Mouse (Mus musculus) midbrain, embryonic 10.5 days (tissue): ENCODE results near the gene Cngb1. TPM values are rescaled to one million over a fixed set of nuclear protein-coding genes. Genes with fewer than 3 reads are reported as not detected.

ENCODE experiments used
- DNase-seq: peaks from one replicate; pipeline ENCODE4 v3.0.0-alpha.2; 2017; ENCODE audit warnings: low spot score
- H3K27ac ChIP-seq: fragments of 300-500 bp; sonication (generic); replicated peaks from 2 replicates; pipeline ENCODE4 v1.5.1; 2016; ENCODE audit warnings: mild to moderate bottlenecking
- H3K27me3 ChIP-seq: fragments of 300-500 bp; sonication (generic); 2 replicates; pipeline ENCODE4 v1.6.1; 2016; ENCODE audit warnings: low read depth, mild to moderate bottlenecking; ENCODE audit not compliant: poor library complexity, severe bottlenecking
- H3K36me3 ChIP-seq: fragments of 300-500 bp; sonication (generic); 2 replicates; pipeline ENCODE4 v1.6.1; 2016; ENCODE audit warnings: mild to moderate bottlenecking, moderate library complexity
- H3K4me1 ChIP-seq: fragments of 300-500 bp; sonication (generic); 2 replicates; pipeline ENCODE4 v1.6.1; 2016
- H3K4me3 ChIP-seq: fragments of 300-500 bp; sonication (generic); 2 replicates; pipeline ENCODE4 v1.5.1; 2016; ENCODE audit warnings: mild to moderate bottlenecking, moderate library complexity
- H3K9me3 ChIP-seq: fragments of 300-500 bp; sonication (generic); replicated peaks from 2 replicates; pipeline ENCODE4 v1.6.1; 2016; ENCODE audit warnings: mild to moderate bottlenecking
- WGBS: fragments of 180-500 bp; shearing (Covaris S2); methylation state at CpG from one replicate; pipeline ENCODE4 v1.1.7; 2016; 5-methylcytosine and 5-hydroxymethylcytosine counted together
- polyA plus RNA-seq: library from polyadenylated mRNA; unstranded; fragments of >200 nt; fragmentation: Nextera tagmentation; extraction: Ambion mirVana; gene quantifications from 2 replicates; pipeline ENCODE4 v1.2.1, GENCODE M21; 2016

The Cngb1 gene
- polyA plus RNA-seq, 1 experiment from 2014 or later: not detected

- DNase-seq: no peak
- Histone ChIP-seq H3K27me3 (no peaks in the 10 kb centered on the region), H3K36me3 (no peaks in the 10 kb centered on the region), H3K9me3 (no peaks in the 10 kb centered on the region), H3K27ac (no peak overlapping the region), H3K4me3 (no peak overlapping the region), H3K4me1 (no peaks in the 10 kb centered on the region)
- WGBS: 62% methylated on average over 2 of the region's 2 CpGs
Measured at GRCm38 (mm10) chr8:95227151-95227468, 79.3 kb downstream of the Cngb1 start.

- Histone ChIP-seq H3K4me3 (no peak overlapping the region), H3K36me3 (no peaks in the 10 kb centered on the region), H3K27ac (no peak overlapping the region), H3K4me1 (no peaks in the 10 kb centered on the region), H3K9me3 (no peaks in the 10 kb centered on the region), H3K27me3 (no peaks in the 10 kb centered on the region)
- no peak for DNase-seq
- 70% methylated on average over 7 of the region's 7 CpGs for WGBS
Measured at GRCm38 (mm10) chr8:95226251-95227150, 79.9 kb downstream of the Cngb1 start.

- H3K36me3 ChIP-seq: no peaks in the 10 kb centered on the region
- no peak overlapping the region for H3K4me3 ChIP-seq
- WGBS: 92% methylated on average over 5 of the region's 5 CpGs
- H3K9me3 ChIP-seq: no peaks in the 10 kb centered on the region
- no peaks in the 10 kb centered on the region for H3K27me3 ChIP-seq
- no peak for DNase-seq
- no peak overlapping the region for H3K27ac ChIP-seq
- peaks cover 5% of the 10 kb centered on the region; the same call in 1 of the 2 replicates for H3K4me1 ChIP-seq
Measured at GRCm38 (mm10) chr8:95223969-95224368, 82.4 kb downstream of the Cngb1 start.

GRCm38 (mm10) chr8:95221045-95221444, 85.3 kb downstream of the Cngb1 start:
- Histone ChIP-seq H3K36me3 (no peaks in the 10 kb centered on the region), H3K27me3 (no peaks in the 10 kb centered on the region), H3K9me3 (no peaks in the 10 kb centered on the region), H3K4me3 (no peak overlapping the region), H3K27ac (no peak overlapping the region), H3K4me1 (peaks cover 5% of the 10 kb centered on the region; the same call in 1 of the 2 replicates)
- 50% methylated on average over 2 of the region's 2 CpGs for WGBS
- no peak for DNase-seq

GRCm38 (mm10) chr8:95220571-95220998, 85.8 kb downstream of the Cngb1 start:
- Histone ChIP-seq H3K4me1 (peaks cover 5% of the 10 kb centered on the region; the same call in 1 of the 2 replicates), H3K9me3 (no peaks in the 10 kb centered on the region), H3K27me3 (no peaks in the 10 kb centered on the region), H3K4me3 (no peak overlapping the region), H3K27ac (no peak overlapping the region; the same call in 1 of the 2 replicates), H3K36me3 (no peaks in the 10 kb centered on the region)
- 65% methylated on average over 7 of the region's 7 CpGs for WGBS
- DNase-seq: no peak

- WGBS: 86% methylated on average over 8 of the region's 8 CpGs
- Histone ChIP-seq H3K9me3 (no peaks in the 10 kb centered on the region), H3K27ac (no peak overlapping the region), H3K4me3 (no peak overlapping the region), H3K4me1 (peaks cover 5% of the 10 kb centered on the region; the same call in 1 of the 2 replicates), H3K36me3 (no peaks in the 10 kb centered on the region), H3K27me3 (no peaks in the 10 kb centered on the region)
- no peak for DNase-seq
Measured at GRCm38 (mm10) chr8:95219623-95220022, 86.8 kb downstream of the Cngb1 start.

- Histone ChIP-seq H3K36me3 (no peaks in the 10 kb centered on the region), H3K4me1 (peaks cover 5% of the 10 kb centered on the region; the same call in 1 of the 2 replicates), H3K27me3 (no peaks in the 10 kb centered on the region), H3K27ac (no peak overlapping the region), H3K9me3 (no peaks in the 10 kb centered on the region), H3K4me3 (no peak overlapping the region)
- DNase-seq: no peak
- WGBS: 67% methylated on average over 11 of the region's 11 CpGs
Measured at GRCm38 (mm10) chr8:95215709-95216360, 90.5 kb downstream of the Cngb1 start.

- WGBS: 86% methylated on average over 11 of the region's 11 CpGs
- no peaks in the 10 kb centered on the region for H3K9me3 ChIP-seq
Measured at GRCm38 (mm10) chr8:95209924-95210323, 96.5 kb downstream of the Cngb1 start.

GRCm38 (mm10) chr8:95205946-95206345, 100.4 kb downstream of the Cngb1 start:
- H3K27ac ChIP-seq: no peak overlapping the region
- no peaks in the 10 kb centered on the region for H3K36me3 ChIP-seq
- no peak overlapping the region for H3K4me3 ChIP-seq
- DNase-seq: no peak
- H3K4me1 ChIP-seq: peaks cover 6% of the 10 kb centered on the region; the same call in 1 of the 2 replicates
- peaks cover 4% of the 10 kb centered on the region; the same call in 1 of the 2 replicates for H3K27me3 ChIP-seq
- 59% methylated on average over 8 of the region's 8 CpGs for WGBS
- H3K9me3 ChIP-seq: no peaks in the 10 kb centered on the region

More at GRCm38 (mm10) chr8:95209924-95210323, 96.5 kb downstream of the Cngb1 start:
- no peaks in the 10 kb centered on the region for H3K27me3 ChIP-seq
- H3K27ac ChIP-seq: no peak overlapping the region
- no peaks in the 10 kb centered on the region for H3K36me3 ChIP-seq
- no peak overlapping the region for H3K4me3 ChIP-seq
- DNase-seq: no peak
- H3K4me1 ChIP-seq: peaks cover 3% of the 10 kb centered on the region; the same call in 1 of the 2 replicates

GRCm38 (mm10) chr8:95204039-95204380, 102.4 kb downstream of the Cngb1 start:
- Histone ChIP-seq H3K27ac (no peak overlapping the region), H3K4me3 (no peak overlapping the region), H3K9me3 (no peaks in the 10 kb centered on the region), H3K27me3 (peaks cover 4% of the 10 kb centered on the region; the same call in 1 of the 2 replicates), H3K36me3 (no peaks in the 10 kb centered on the region), H3K4me1 (peaks cover 6% of the 10 kb centered on the region; the same call in 1 of the 2 replicates)
- peak; percentile 77 for DNase-seq
- 16% methylated on average over 10 of the region's 10 CpGs for WGBS

GRCm38 (mm10) chr8:95203326-95204038, 102.9 kb downstream of the Cngb1 start:
- no peak overlapping the region for H3K27ac ChIP-seq
- DNase-seq: no peak
- no peaks in the 10 kb centered on the region for H3K36me3 ChIP-seq
- H3K27me3 ChIP-seq: peaks cover 4% of the 10 kb centered on the region; the same call in 1 of the 2 replicates
- H3K4me1 ChIP-seq: peaks cover 6% of the 10 kb centered on the region; the same call in 1 of the 2 replicates
- no peak overlapping the region for H3K4me3 ChIP-seq
- H3K9me3 ChIP-seq: no peaks in the 10 kb centered on the region
- 53% methylated on average over 9 of the region's 9 CpGs for WGBS

- Histone ChIP-seq H3K4me3 (no peak within 1 kb of the TSS), H3K27me3 (peaks cover 4% of the 10 kb centered on the region; the same call in 1 of the 2 replicates), H3K4me1 (peaks cover 6% of the 10 kb centered on the region; the same call in 1 of the 2 replicates), H3K36me3 (no peaks in the 10 kb centered on the region), H3K27ac (0 out of 2 replicates have a peak within 1 kb of the TSS, but pooled peaks have one; percentile 9), H3K9me3 (no peaks in the 10 kb centered on the region)
- WGBS: 72% methylated on average over 14 of the region's 14 CpGs
- DNase-seq: no peak
Measured at GRCm38 (mm10) chr8:95202649-95203275, 103.6 kb downstream of the Cngb1 start, which contains the start of gene Kifc3. Kifc3 (minus strand) TSS chr8:95202812.
